ENCODE assay signal across 11 mouse cellular contexts in genomic region chr11:79141235-79142109, GRCm38 (mm10). TPM values are rescaled to one million over a fixed set of nuclear protein-coding genes. Genes with fewer than 3 reads are reported as not detected.
DNase-seq lines count a peak whose midpoint lies in the region; ATAC-seq lines count a peak whose summit lies in the region.
"Had no signal": no experiment of that assay in that cellular context is flagged by ENCODE, and none has a peak within 500 bp of the region (broad histone marks: within the 10 kb centered on the region; RNA-seq: fewer than 3 reads in every experiment).

No protein-coding gene starts in this region.

- 45% methylated on average over 11 of the region's 11 CpGs for WGBS in forebrain, embryonic 12.5 days
- WGBS in forebrain, embryonic 14.5 days: 44% methylated on average over 11 of the region's 11 CpGs
- WGBS in limb, embryonic 11.5 days: 26% methylated on average over 11 of the region's 11 CpGs
- 46% methylated on average over 11 of the region's 11 CpGs for WGBS in midbrain, embryonic 13.5 days

- no peaks in the 10 kb centered on the region for H3K36me3 ChIP-seq in forebrain, embryonic 12.5 days (replicated peaks)
- no peaks in the 10 kb centered on the region for H3K36me3 ChIP-seq in forebrain, embryonic 14.5 days (ENCODE audit: control insufficient read depth, insufficient read depth, low read length)
- peaks cover 75% of the 10 kb centered on the region for H3K36me3 ChIP-seq in megakaryocyte, embryonic 14.5 days (replicated peaks; ENCODE audit: low read length)
- no peaks in the 10 kb centered on the region for H3K36me3 ChIP-seq in limb, embryonic 11.5 days (ENCODE audit: control insufficient read depth, insufficient read depth, low read length)
- no peaks in the 10 kb centered on the region for H3K36me3 ChIP-seq in midbrain, embryonic 13.5 days
- H3K36me3 ChIP-seq: embryonic facial prominence, embryonic 15.5 days; limb, embryonic 15.5 days had no signal

- H3K4me2 ChIP-seq in forebrain, embryonic 12.5 days: no peak overlapping the region
- H3K4me2 ChIP-seq in forebrain, embryonic 14.5 days (ENCODE audit: low read length): no peak overlapping the region
- H3K4me2 ChIP-seq in limb, embryonic 11.5 days (ENCODE audit: low read depth, severe bottlenecking): no peak overlapping the region
- no peak overlapping the region for H3K4me2 ChIP-seq in midbrain, embryonic 13.5 days (replicated peaks)
- H3K4me2 ChIP-seq: embryonic facial prominence, embryonic 15.5 days; limb, embryonic 15.5 days had no signal

- H3K27ac ChIP-seq in forebrain, embryonic 12.5 days: 0 out of 2 replicates have a peak overlapping the region, but pooled peaks have one; percentile 19
- H3K27ac ChIP-seq in forebrain, embryonic 14.5 days (ENCODE audit: low read depth, low read length): no peak overlapping the region
- no peak overlapping the region for H3K27ac ChIP-seq in limb, embryonic 11.5 days (replicated peaks; ENCODE audit: low read depth, low read length)
- no peak overlapping the region for H3K27ac ChIP-seq in midbrain, embryonic 13.5 days
- H3K27ac ChIP-seq: embryonic facial prominence, embryonic 15.5 days; limb, embryonic 15.5 days had no signal

- no peak for ATAC-seq in forebrain, embryonic 12.5 days (ENCODE audit: low FRiP score)
- no peak for ATAC-seq in forebrain, embryonic 14.5 days
- ATAC-seq in megakaryocyte, adult 5-6 weeks (ENCODE audit: poor library complexity, severe bottlenecking): no peak
- ATAC-seq in limb, embryonic 11.5 days (ENCODE audit: insufficient number of reproducible peaks, low FRiP score, low TSS enrichment, low read depth): peak; percentile 38; the same call in 1 of the 2 replicates
- no peak for ATAC-seq in midbrain, embryonic 13.5 days

- H3K9me3 ChIP-seq in forebrain, embryonic 12.5 days: no peaks in the 10 kb centered on the region
- no peaks in the 10 kb centered on the region for H3K9me3 ChIP-seq in forebrain, embryonic 14.5 days (replicated peaks; ENCODE audit: control insufficient read depth, low read length)
- H3K9me3 ChIP-seq in megakaryocyte, embryonic 14.5 days: peaks cover 4% of the 10 kb centered on the region; the same call in 1 of the 2 replicates
- H3K9me3 ChIP-seq in limb, embryonic 11.5 days (ENCODE audit: control insufficient read depth, low read length): no peaks in the 10 kb centered on the region
- no peaks in the 10 kb centered on the region for H3K9me3 ChIP-seq in midbrain, embryonic 13.5 days
- H3K9me3 ChIP-seq: embryonic facial prominence, embryonic 15.5 days; limb, embryonic 15.5 days had no signal

- no peak for DNase-seq in forebrain, embryonic 14.5 days (ENCODE audit: low spot score)
- DNase-seq in limb, embryonic 11.5 days (ENCODE audit: low spot score): peak; percentile 41
- peak; percentile 48 for DNase-seq in yolk sac, embryonic 10.5 days (ENCODE audit: low spot score)
- no peak for DNase-seq in adrenal gland, postnatal 14 days
- DNase-seq: kidney, postnatal 36 days had no signal

- H3K4me1 ChIP-seq in forebrain, embryonic 12.5 days: peaks cover 43% of the 10 kb centered on the region
- peaks cover 15% of the 10 kb centered on the region for H3K4me1 ChIP-seq in forebrain, embryonic 14.5 days (ENCODE audit: control insufficient read depth, insufficient read depth, low read length)
- H3K4me1 ChIP-seq in megakaryocyte, embryonic 14.5 days: peaks cover 80% of the 10 kb centered on the region
- peaks cover 12% of the 10 kb centered on the region for H3K4me1 ChIP-seq in limb, embryonic 11.5 days (ENCODE audit: control insufficient read depth, insufficient read depth, low read length)
- peaks cover 24% of the 10 kb centered on the region for H3K4me1 ChIP-seq in midbrain, embryonic 13.5 days (replicated peaks)

- no peaks in the 10 kb centered on the region for H3K27me3 ChIP-seq in forebrain, embryonic 12.5 days
- no peaks in the 10 kb centered on the region for H3K27me3 ChIP-seq in forebrain, embryonic 14.5 days (replicated peaks; ENCODE audit: control insufficient read depth, insufficient read depth, low read length)
- H3K27me3 ChIP-seq in megakaryocyte, embryonic 14.5 days (replicated peaks): no peaks in the 10 kb centered on the region
- H3K27me3 ChIP-seq in limb, embryonic 11.5 days (ENCODE audit: control insufficient read depth, insufficient read depth, low read length): no peaks in the 10 kb centered on the region
- no peaks in the 10 kb centered on the region for H3K27me3 ChIP-seq in midbrain, embryonic 13.5 days
- H3K27me3 ChIP-seq: embryonic facial prominence, embryonic 15.5 days; limb, embryonic 15.5 days had no signal

- no peak overlapping the region for H3K9ac ChIP-seq in forebrain, embryonic 12.5 days
- H3K9ac ChIP-seq in forebrain, embryonic 14.5 days (ENCODE audit: low read length): no peak overlapping the region
- no peak overlapping the region for H3K9ac ChIP-seq in limb, embryonic 11.5 days (ENCODE audit: low read length)
- H3K9ac ChIP-seq in midbrain, embryonic 13.5 days (replicated peaks): no peak overlapping the region
- H3K9ac ChIP-seq: embryonic facial prominence, embryonic 15.5 days; limb, embryonic 15.5 days had no signal

- no peak overlapping the region for H3K4me3 ChIP-seq in forebrain, embryonic 12.5 days (replicated peaks)
- H3K4me3 ChIP-seq in forebrain, embryonic 14.5 days (ENCODE audit: low read depth, low read length): no peak overlapping the region
- H3K4me3 ChIP-seq in megakaryocyte, embryonic 14.5 days (replicated peaks): peak overlapping the region; percentile 96
- H3K4me3 ChIP-seq in limb, embryonic 11.5 days (ENCODE audit: low read depth, low read length): no peak overlapping the region
- no peak overlapping the region for H3K4me3 ChIP-seq in midbrain, embryonic 13.5 days (replicated peaks)
- H3K4me3 ChIP-seq: embryonic facial prominence, embryonic 15.5 days; limb, embryonic 15.5 days had no signal

RNA-seq across cellular contexts. Expression of gene Ksr1, which starts 4.7 kb away (rescaled TPM):
- 4.7 and 7.6 TPM in 2 replicates for polyA plus RNA-seq in forebrain, embryonic 12.5 days (2016; fragmentation: Nextera tagmentation; extraction: Ambion mirVana)
- polyA plus RNA-seq in forebrain, embryonic 14.5 days (2014; fragmentation: Nextera tagmentation; extraction: Ambion mirVana): 4.7 and 7.2 TPM in 2 replicates
- 46.5 and 208 TPM in 2 replicates for polyA plus RNA-seq in megakaryocyte, embryonic 14.5 days (2012; ENCODE audit: insufficient read depth, low replicate concordance)
- total RNA-seq in megakaryocyte, adult 5-6 weeks (2015): 6.4 and 6.8 TPM in 2 replicates
- 5.2 and 10.8 TPM in 2 replicates for total RNA-seq in megakaryocyte, adult 5-6 weeks (2017)
- polyA plus RNA-seq in limb, embryonic 11.5 days (2014; fragmentation: Nextera tagmentation; extraction: Ambion mirVana): 2.2 and 3.4 TPM in 2 replicates
- polyA plus RNA-seq in midbrain, embryonic 13.5 days (2015; fragmentation: Nextera tagmentation; extraction: Ambion mirVana): 2.3 and 3.7 TPM in 2 replicates
- total RNA-seq in adrenal gland, postnatal 14 days (2021): 10.0 and 10.8 TPM in 2 replicates

Comparison
In these comparisons a context has a peak if more than half of its experiments do, and no peak if none do; other contexts are left out.
1. DNase-seq: peak in limb, embryonic 11.5 days (single experiment) and yolk sac, embryonic 10.5 days (single experiment); none in forebrain, embryonic 14.5 days (single experiment) and adrenal gland, postnatal 14 days (single experiment).